Mouse (Mus musculus) left cerebral cortex, postnatal 14 days (tissue): ENCODE measurements around the gene Mrps27. TPM values are rescaled to one million over a fixed set of nuclear protein-coding genes. Genes with fewer than 3 reads are reported as not detected.
A peak's percentile ranks its signal among the peaks of the same experiment; 100 is the strongest.
"Not testable (repeated sequence)": the region's sequence is repeated elsewhere in the genome, so short reads cannot be mapped to it uniquely, and the experiment has no call there.

Experiments
- DNase-seq, 2 experiments: peaks; one replicate each; pipeline ENCODE4 v3.0.0; 2021 to 2022; ENCODE audit warnings: low spot score in 2 of 2, mixed read lengths in 1 of 2
- intact Hi-C: fragments of 180-260 bp; cut with DNase I; formaldehyde crosslinking; loops from one replicate; pipeline ENCODE4 v1.15.1; 2025
- long read RNA-seq, 2 experiments: library from polyadenylated mRNA; stranded (forward); transcript quantifications; one replicate each; pipeline ENCODE4 v2.0.0; 2021
- total RNA-seq, 2 experiments: library from RNA; stranded (reverse); gene quantifications; 2 replicates each; pipeline ENCODE4 v1.2.3; 2021

Mrps27 gene
- total RNA-seq = 10 to 100 TPM; 26.4 to 27.7 TPM
- long read RNA-seq, experiment 1, transcript Mrps27-201 (11 exons, 1,849 nt) = major isoform, 63 of 78 reads
- long read RNA-seq, experiment 1, partial matches to known transcripts = 5 of 78 reads
- long read RNA-seq, experiment 1, other reads (novel, unspliced or antisense) = 10 of 78 reads
- long read RNA-seq, experiment 2, transcript Mrps27-201 (11 exons, 1,849 nt) = major isoform, 57 of 66 reads
- long read RNA-seq, experiment 2, partial matches to known transcripts = 1 of 66 reads
- long read RNA-seq, experiment 2, other reads (novel, unspliced or antisense) = 8 of 66 reads

GRCm38 (mm10) chr13:99344599-99345575 lies at the start of gene Mrps27, which contains the start of gene Ptcd2:
TSS of gene Mrps27 (plus strand) at chr13:99344786.
TSS of gene Ptcd2 (minus strand) at chr13:99344705.
- DNase-seq = peak; percentile 98
- intact Hi-C loops = no loop called here

- no peak for DNase-seq
- intact Hi-C loops = loop anchor here (5.0 kb wide), 1 partner anchor 153 kb away; no protein-coding TSS in a partner anchor
Measured at GRCm38 (mm10) chr13:99299921-99300320, 44.7 kb upstream of the Mrps27 start.

DNA sequence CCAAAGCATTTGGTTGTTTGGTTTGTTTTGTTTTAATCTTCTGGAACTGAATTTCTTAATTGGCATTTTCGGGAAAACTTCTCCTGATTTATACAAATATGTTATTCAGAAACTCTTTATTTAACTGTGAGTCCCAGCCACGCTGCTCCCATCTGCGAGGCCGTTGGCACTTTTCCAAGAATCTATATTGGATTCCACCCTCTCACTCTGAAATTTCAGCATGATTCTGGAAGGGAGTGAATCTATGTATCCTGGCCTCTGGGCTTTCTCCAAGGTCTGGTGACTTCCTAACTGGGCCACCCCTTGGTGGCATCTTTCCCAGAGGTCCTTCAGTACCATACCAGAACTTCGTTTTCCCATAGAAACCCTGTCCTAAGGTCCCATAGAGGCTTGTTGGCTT lies 40.7 kb upstream of the Mrps27 start:
- intact Hi-C loops = loop anchor here (5.0 kb wide), 1 partner anchor 157 kb away; no protein-coding TSS in a partner anchor
- DNase-seq = peak; percentile 80 to 86

DNA sequence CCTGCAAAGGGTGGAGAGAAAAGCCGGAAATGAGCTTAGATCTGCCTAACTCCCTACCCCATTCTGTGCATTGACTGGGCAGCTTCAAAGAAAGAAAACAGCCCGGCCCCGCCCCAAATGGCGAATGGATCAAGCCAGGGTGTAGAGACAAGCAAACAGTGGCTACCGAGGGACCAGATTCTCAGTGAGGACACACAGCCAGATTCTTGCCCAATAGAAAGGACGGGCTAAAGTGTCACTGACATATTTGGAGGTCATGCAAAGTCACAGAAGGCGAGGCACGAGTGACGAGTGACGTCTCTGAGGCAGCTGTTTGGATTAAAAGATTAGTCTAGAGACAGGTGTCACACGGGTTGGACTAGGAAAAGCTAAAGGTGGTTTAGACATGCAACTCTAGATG lies 40.2 kb upstream of the Mrps27 start:
- intact Hi-C loops = loop anchor here (5.0 kb wide), 1 partner anchor 157 kb away; no protein-coding TSS in a partner anchor
- DNase-seq = no peak

DNA sequence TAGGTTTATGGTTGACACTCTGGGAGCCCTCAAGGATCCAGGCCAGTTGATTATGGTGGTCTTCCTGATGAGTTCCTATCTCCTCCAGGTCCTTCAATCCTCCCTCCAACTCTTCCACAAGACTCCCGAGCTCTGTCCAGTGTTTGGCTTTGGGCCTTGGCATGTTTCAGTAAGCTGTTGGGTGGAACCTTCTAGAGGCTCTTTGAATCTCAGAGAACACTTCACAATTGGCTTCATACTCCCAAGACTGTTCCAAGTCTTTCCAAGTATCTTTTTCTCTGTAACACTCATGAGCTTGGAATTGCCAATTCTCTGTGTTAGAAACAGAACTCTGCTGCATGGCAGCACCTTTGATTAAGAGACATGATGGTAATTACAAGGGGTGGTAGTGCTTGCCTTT lies 39.4 kb upstream of the Mrps27 start:
- DNase-seq = no peak
- intact Hi-C loops = no loop called here

GRCm38 (mm10) chr13:99306164-99306563 lies 38.4 kb upstream of the Mrps27 start:
- intact Hi-C loops = no loop called here
- no peak for DNase-seq

- DNase-seq = no peak
- intact Hi-C loops = no loop called here
Measured at GRCm38 (mm10) chr13:99307930-99308359, 36.6 kb upstream of the Mrps27 start.

DNA sequence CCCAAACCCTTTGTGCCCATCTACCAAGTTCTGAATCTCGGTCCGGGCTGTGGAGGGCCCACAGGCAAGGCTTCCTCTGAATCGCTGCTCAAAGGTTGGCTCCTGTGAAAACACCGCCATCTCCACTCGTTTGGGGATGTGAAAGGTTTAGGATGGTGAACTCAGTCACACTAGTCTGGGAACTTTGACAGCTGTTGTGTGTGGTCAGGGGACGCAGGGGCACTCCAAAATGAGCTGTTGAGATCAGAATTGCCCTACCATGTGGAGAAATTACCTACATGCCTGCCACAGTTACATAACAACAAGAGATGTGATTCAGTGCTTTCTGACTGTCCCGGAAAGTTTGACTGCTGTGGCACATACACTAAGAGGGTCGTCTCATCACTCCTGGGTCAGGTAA lies 36.2 kb upstream of the Mrps27 start:
- intact Hi-C loops = no loop called here
- no peak for DNase-seq

- DNase-seq = no peak
- intact Hi-C loops = no loop called here
Measured at GRCm38 (mm10) chr13:99314098-99314497, 30.5 kb upstream of the Mrps27 start.

- no peak for DNase-seq
- intact Hi-C loops = loop anchor here (5.0 kb wide), 1 partner anchor 142 kb away; no protein-coding TSS in a partner anchor
Measured at GRCm38 (mm10) chr13:99314657-99315181, 29.9 kb upstream of the Mrps27 start.

DNA sequence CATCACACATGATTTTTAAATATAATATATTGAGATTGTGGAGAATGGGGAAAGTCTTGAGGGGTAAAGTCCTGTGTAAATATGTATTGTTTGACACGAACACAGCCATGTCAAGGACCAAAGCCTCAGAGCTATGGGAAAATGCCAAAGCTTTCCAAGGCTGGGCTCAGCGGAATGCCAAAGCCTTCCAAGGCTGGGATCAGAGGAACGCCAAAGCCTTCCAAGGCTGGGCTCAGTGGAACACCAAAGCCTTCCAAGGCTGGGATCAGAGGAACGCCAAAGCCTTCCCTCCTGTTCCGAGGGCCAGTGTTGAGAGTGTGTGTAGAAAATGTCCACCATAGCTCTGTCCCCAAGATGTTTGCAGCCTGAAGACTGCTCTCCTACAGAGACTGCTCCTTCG lies 28.2 kb upstream of the Mrps27 start:
- intact Hi-C loops = loop anchor here (5.0 kb wide), 1 partner anchor 144 kb away; no protein-coding TSS in a partner anchor

GRCm38 (mm10) chr13:99317058-99317457 lies 27.5 kb upstream of the Mrps27 start:
- DNase-seq = peak; percentile 73 to 76
- intact Hi-C loops = loop anchor here (5.0 kb wide), 1 partner anchor 145 kb away; no protein-coding TSS in a partner anchor

More for the DNA sequence above, 28.2 kb upstream of the Mrps27 start:
- DNase-seq = no peak

- intact Hi-C loops = loop anchor here (10.0 kb wide), 1 partner anchor 456 kb away; no protein-coding TSS in a partner anchor
- no peak for DNase-seq
Measured at GRCm38 (mm10) chr13:99320453-99320852, 24.1 kb upstream of the Mrps27 start.

DNA sequence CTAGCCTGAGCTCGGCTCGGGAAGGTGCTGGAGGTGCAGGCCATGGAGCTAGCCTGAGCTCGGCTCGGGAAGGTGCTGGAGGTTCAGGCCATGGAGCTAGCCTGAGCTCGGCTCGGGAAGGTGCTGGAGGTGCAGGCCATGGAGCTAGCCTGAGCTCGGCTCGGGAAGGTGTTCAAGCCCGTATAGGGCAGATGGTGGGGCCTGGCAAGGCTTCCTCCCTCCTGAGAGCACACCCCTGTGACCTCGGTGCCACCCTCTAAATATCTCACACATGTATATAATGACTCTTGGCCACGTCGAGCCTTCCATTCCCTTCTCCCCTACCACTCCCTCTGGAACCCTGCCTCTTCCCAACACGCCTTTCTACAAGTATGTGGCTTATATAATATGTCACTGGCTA lies 21.7 kb upstream of the Mrps27 start:
- intact Hi-C loops = loop anchor here (10.0 kb wide), 1 partner anchor 458 kb away; no protein-coding TSS in a partner anchor
- DNase-seq = not testable (repeated sequence)

DNA sequence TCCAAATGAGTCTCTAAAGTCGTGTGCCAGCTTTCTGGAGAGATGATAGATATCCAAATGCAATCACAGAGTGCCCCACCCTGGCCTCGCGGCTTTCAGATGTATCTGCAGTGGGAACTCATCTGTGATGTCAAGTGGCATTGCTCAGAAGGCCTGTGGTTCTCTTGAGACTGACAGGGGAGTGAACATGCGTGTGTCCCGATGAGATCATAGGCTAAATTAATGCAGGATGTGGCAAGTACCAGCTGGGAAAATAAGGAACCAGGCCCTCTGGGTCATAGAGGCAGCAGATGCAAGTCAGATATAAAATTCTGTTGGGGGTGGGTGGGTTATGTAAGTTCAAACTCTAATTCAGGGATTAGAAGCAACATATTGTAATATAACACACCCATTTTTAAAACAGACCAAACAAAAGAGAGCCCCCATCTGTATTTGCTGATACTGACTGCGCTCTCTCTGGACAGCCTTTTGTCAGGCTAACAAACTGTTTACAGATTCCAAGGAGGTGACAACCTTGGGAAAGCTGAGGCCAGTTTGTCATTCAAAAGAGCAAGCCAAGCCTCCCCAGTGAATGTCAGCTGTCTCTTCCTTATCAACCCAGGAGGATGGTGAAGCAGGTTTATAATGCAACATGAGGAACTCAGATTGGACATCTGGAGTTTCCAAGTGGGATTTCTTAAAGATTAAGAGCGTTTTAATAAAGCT lies 20.8 kb upstream of the Mrps27 start:
- DNase-seq = peak in 1 of 2 experiments; percentile 28
- intact Hi-C loops = loop anchor here (10.0 kb wide), 1 partner anchor 459 kb away; no protein-coding TSS in a partner anchor

DNA sequence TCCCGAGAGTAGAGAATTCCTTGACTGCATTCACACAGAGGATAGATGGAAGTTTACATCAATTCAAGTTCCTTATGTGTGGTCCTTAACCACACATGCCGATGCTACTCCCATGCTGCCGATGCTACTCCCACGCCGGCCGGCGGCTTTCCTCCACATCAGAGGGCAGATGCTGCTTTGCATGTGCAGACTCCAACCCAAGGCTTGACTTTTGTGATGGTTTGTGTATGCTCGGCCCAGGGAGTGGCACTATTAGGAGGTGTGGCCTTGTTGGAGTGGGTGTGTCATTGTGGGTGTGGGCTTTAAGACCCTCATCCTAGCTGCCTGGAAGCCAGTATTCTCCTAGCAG lies 20.3 kb upstream of the Mrps27 start:
- intact Hi-C loops = loop anchor here (10.0 kb wide), 1 partner anchor 460 kb away; no protein-coding TSS in a partner anchor
- DNase-seq = not testable (repeated sequence)

DNA sequence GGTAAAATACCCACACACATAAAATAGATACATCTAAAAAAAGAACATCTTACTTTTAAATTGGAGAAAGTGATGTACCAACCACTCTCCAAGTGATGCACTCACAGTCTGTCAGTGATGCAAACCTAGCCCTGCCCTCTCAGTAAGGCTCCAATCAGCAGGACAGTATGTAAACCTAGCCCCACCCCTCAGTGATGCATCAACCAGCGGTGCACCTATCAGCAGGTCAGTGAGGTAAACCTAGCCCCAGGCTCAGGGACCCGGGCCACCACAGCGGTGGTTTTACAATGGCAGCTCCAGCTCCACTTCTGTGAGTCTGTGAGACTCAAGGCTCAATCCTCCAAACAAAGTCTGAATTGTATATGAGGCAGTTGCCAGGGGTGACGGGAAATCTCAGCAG lies 13.3 kb upstream of the Mrps27 start:
- intact Hi-C loops = no loop called here
- no peak for DNase-seq

GRCm38 (mm10) chr13:99337510-99337909 lies 7.1 kb upstream of the Mrps27 start:
- intact Hi-C loops = no loop called here
- DNase-seq = no peak

GRCm38 (mm10) chr13:99341504-99341903 lies 3.1 kb upstream of the Mrps27 start:
- intact Hi-C loops = no loop called here
- no peak for DNase-seq
